Mouse (Mus musculus) bone marrow, adult 2 months (tissue): ENCODE results near the gene Kcne1l. TPM values are rescaled to one million over a fixed set of nuclear protein-coding genes. Genes with fewer than 3 reads are reported as not detected.

Source experiments
- H3K27ac ChIP-seq: fragments of 200-500 bp; 2 replicates; pipeline ENCODE4 v1.5.1; 2012; ENCODE audit warnings: low read depth, mild to moderate bottlenecking, control low read depth, inconsistent platforms, low read length; ENCODE audit not compliant: control insufficient read depth, poor library complexity, insufficient read depth
- H3K4me1 ChIP-seq: fragments of 200-500 bp; 2 replicates; pipeline ENCODE4 v1.6.1; 2011; ENCODE audit warnings: low read length; ENCODE audit not compliant: control insufficient read depth, insufficient read depth
- H3K4me3 ChIP-seq: fragments of 200-500 bp; replicated peaks from 2 replicates; pipeline ENCODE3; 2011; ENCODE audit warnings: mild to moderate bottlenecking, low read depth, low read length, control low read depth; ENCODE audit not compliant: control insufficient read depth
- CTCF ChIP-seq: fragments of 200-500 bp; IDR thresholded peaks from 2 replicates; pipeline ENCODE4 v1.5.1; 2011; ENCODE audit warnings: low read length, control low read depth; ENCODE audit not compliant: control insufficient read depth, insufficient read depth
- POLR2A ChIP-seq: fragments of 200-500 bp; IDR thresholded peaks from 2 replicates; pipeline ENCODE4 v1.6.1; 2011; ENCODE audit warnings: low read depth, mild to moderate bottlenecking, control low read depth, low read length, borderline replicate concordance; ENCODE audit not compliant: control insufficient read depth
- WGBS: fragments of 180-500 bp; shearing (Covaris S2); methylation state at CpG from one replicate; pipeline ENCODE4 v1.1.7; 2018; 5-methylcytosine and 5-hydroxymethylcytosine counted together
- polyA plus RNA-seq: library from polyadenylated mRNA; stranded (reverse); fragments of >200 nt; gene quantifications from 2 replicates; pipeline ENCODE4 v1.2.4, GENCODE M21; 2011; ENCODE audit warnings: low replicate concordance; ENCODE audit not compliant: missing spikeins, insufficient read depth, insufficient read length

Gene Kcne1l
- polyA plus RNA-seq, 1 experiment, result not detected

DNA sequence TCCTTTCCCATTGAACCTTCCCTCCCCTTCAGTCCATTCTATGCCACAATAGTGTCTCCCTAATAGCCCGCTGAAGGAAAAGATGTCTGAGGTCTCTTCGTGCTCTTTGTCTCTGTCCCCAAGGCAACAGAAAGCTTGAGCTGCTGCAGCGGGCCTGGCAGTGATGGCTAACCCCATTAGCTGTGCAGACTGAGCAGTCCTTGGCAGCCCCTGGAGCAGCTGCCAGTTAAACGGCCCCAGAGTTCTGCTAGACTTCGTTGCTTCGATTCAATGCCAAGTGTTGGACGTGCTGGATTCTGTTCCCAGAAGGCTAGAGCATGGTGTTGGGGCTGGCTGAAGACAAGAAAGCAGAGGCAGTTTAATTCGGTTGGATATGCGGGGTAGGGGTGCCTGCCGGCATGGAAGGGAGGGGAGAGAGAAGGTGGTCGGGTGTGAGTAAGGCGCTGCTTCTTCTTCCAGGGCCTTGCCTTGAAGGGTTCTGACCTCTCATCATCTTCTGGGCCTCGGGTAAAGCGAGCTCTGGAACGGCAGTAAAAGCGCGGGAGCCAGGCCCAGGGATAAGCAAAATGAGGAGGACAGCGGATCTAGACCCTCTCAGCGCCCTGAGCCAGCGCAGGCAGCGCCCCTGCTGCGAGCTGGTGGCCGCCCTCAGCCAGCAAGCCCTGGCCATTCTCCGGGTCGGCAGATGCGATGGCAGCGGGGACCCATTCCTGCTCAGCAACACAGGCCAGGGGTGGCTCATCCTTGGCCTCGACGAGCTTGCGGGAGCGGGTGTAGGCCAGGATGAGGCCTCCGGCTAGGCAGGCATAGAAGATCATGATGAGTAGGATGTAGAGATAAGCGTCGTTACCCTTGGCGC is 855 bp downstream of the Kcne1l start:
- Histone ChIP-seq H3K27ac (no peak overlapping the region), H3K4me3 (no peak overlapping the region), H3K4me1 (no peaks in the 10 kb centered on the region)
- 54% methylated on average over 35 of the region's 35 CpGs for WGBS
- TF ChIP-seq CTCF, result no peak
- no peak for TF ChIP-seq POLR2A

DNA sequence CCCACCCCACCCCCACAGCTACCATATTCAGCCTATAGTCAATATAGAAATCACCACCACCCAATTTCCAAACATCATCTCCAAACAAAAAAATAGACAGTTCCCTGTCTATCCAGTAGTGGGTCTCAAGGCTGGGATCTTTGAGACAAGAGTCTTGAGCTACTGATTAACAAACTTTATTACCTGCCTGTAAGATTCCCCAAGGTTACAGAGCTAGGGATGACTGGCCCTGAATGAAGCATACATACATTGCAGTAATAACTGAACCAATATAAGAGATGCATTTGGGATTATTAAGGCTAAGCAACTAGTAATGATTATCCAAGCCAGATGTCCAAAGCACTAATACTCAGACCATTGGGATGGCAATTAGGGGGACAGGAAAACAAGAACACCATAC is 1.5 kb downstream of the Kcne1l start:
- Histone ChIP-seq H3K27ac (no peak overlapping the region), H3K4me1 (no peaks in the 10 kb centered on the region), H3K4me3 (no peak overlapping the region)
- no peak for TF ChIP-seq CTCF
- no peak for TF ChIP-seq POLR2A

DNA sequence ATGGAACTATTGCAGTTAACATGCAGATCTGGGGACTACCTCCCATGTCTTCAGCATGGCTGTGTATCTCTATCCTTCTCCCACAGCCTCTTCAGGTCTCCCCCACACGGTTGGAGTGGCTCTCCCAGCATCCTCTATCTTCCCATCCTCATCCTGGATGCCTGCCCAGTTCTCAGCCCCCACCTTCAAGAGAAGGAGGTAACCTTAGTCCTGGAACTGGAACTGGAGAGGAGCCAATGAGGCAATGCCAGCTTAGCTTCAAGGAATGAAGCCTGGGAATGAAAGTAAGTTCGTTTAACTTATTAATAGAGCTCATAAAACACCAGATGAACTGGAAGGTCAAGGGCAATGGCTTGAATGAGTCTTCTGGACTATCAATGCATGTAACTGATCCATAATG is 2.6 kb downstream of the Kcne1l start:
- TF ChIP-seq POLR2A (no peak), CTCF (no peak)
- 35% methylated on average over 2 of the region's 2 CpGs for WGBS
- H3K4me1 ChIP-seq, result no peaks in the 10 kb centered on the region
- H3K27ac ChIP-seq, result no peak overlapping the region
- H3K4me3 ChIP-seq, result no peak overlapping the region

DNA sequence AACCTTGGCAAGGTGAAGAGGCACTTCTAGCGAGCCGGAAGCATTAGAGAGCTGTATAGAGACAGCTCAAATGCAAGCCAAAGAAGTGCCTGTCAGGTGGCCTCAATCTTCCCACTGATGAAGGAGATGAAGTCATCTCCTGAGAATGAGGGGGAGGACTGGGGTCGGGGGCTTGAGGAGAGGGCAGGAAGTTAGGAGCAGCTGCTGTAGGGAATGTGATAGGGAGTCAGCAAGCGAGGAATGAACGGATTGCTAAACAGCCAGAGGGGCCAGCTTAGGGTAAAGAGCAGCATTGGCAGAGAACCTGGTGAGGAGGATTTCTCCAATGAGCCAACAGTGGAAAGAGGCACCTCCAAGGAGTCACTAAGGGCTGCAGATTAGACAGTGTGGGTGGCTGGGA is 20.2 kb downstream of the Kcne1l start:
- TF ChIP-seq CTCF, result no peak
- TF ChIP-seq POLR2A, result no peak
- WGBS, result 56% methylated on average over 5 of the region's 5 CpGs
- Histone ChIP-seq H3K4me3 (no peak overlapping the region), H3K4me1 (no peaks in the 10 kb centered on the region), H3K27ac (no peak overlapping the region)

DNA sequence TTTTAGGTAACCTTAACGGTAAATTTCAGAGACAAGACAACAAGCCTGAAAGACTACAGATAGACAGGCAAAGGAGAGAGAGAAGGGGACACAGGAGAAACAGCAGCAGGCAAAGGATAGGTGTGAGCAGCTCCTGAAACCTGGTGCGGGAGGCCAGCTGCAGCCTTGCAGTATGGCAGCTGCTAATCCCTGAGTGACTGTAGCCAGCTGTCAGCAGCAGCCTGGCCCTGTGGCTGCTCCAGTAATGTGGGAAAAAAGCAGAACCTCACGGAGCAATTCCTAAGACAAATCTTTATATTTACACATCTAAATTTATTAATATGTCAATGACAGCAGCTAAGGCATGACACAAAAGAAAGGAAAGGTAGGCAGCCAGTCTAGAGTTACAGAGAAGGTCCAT is 29.5 kb downstream of the Kcne1l start:
- TF ChIP-seq POLR2A, result no peak
- no peak for TF ChIP-seq CTCF
- 64% methylated on average over 3 of the region's 3 CpGs for WGBS
- Histone ChIP-seq H3K4me3 (no peak overlapping the region), H3K27ac (no peak overlapping the region), H3K4me1 (no peaks in the 10 kb centered on the region)

DNA sequence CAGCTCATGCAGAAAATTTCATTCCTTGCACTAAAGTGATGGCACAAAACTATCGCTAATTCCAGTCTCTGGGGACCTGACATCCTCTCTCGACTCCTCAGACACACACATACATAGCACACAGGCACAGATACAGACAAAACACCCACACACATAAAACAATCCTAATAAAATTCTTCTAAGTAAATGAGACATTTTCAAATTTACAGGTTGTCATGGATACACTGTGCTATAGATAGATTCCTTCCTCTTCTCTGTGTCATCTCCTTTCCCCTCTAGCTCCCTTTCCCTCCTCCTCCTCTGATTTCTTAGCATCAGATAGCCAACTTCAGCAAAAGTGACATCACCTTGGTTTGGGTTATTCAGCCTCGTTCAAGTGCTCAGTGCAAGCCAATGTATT is 30.1 kb downstream of the Kcne1l start:
- Histone ChIP-seq H3K27ac (no peak overlapping the region), H3K4me1 (no peaks in the 10 kb centered on the region), H3K4me3 (no peak overlapping the region)
- no peak for TF ChIP-seq CTCF
- no peak for TF ChIP-seq POLR2A
- 69% methylated on average over 3 of the region's 3 CpGs for WGBS

Other genes with a start within 250 kb of the Kcne1l start
- not detected in 2 replicates for gene Gucy2f, start 109.4 kb downstream of the Kcne1l start, polyA plus RNA-seq
- gene Nxt2, start 79.5 kb downstream of the Kcne1l start, polyA plus RNA-seq, result 2.2 and 3.2 TPM in 2 replicates
- gene Acsl4, start 84.2 kb upstream of the Kcne1l start, polyA plus RNA-seq, result 7.6 and 12.0 TPM in 2 replicates